Mouse (Mus musculus) megakaryocyte, embryonic 14.5 days (primary cell): ENCODE data around the gene Ctnnbip1.

Source experiments
- FLI1 ChIP-seq: IDR thresholded peaks from 2 replicates; pipeline ENCODE4 v1.6.1; 2012; ENCODE audit warnings: low read length, inconsistent platforms, mixed read lengths
- GATA1 ChIP-seq: IDR thresholded peaks from 3 replicates; pipeline ENCODE4 v1.6.1; 2012; ENCODE audit warnings: mixed read lengths, low read length, inconsistent platforms, borderline replicate concordance

DNA sequence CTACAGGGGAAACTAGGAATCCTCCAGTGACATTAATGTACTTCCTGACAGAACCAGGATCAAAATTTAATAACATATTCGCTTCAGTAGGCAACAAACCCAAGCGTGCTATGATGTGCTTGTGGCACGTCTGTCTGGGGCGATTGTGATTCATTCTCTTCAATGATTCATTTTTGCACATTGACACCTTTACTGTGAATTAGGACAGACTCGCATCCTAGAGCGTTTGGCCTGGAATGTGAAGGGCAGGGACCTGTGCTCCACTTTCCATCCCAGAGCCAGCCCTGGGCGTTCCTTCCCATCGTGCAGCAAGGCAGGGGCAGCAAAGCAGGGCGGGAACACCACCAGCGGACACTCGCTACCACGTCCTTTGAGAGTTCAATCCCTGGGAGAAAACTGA lies 24.4 kb downstream of the Ctnnbip1 start:
- no peak for TF ChIP-seq GATA1
- TF ChIP-seq FLI1: no peak
